Mouse (Mus musculus): Measurements from ENCODE around the gene Crat. TPM values are rescaled to one million over a fixed set of nuclear protein-coding genes. Genes with fewer than 3 reads are reported as not detected.
"Not testable (repeated sequence)": the region's sequence is repeated elsewhere in the genome, so short reads cannot be mapped to it uniquely, and the experiment has no call there.

Crat gene
- polyA plus RNA-seq, 1 experiment from 2014 or later = 26.1 TPM

DNA sequence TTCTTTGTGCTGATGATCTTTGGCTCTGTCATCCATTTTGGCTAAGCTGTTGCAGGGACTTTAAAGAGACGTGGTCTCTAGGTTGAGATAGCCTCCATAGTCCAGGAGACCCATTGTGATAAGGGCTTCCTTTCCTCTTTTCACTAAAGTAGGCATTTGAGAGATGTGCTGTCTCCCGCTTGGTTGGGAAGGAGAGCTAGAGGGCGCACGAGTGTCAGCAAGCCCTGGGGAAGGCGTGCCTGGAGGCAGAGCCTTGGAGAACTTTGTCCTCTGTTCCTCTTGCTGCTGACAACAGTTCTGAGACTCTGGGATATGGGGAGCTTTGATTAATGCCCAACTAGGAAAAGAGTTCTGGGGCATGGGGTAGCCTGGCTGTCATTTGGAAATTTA, 20.5 kb upstream of the Crat start:
- no peak for ATAC-seq (replicated peaks; ENCODE audit: low FRiP score)
- WGBS = 76% methylated on average over 5 of the region's 5 CpGs
- no peaks in the 10 kb centered on the region for H3K27me3 ChIP-seq (replicated peaks; ENCODE audit: control insufficient read depth, insufficient read depth, low read length)
- H3K9me3 ChIP-seq (ENCODE audit: control insufficient read depth, low read length) = no peaks in the 10 kb centered on the region
- H3K4me1 ChIP-seq (replicated peaks; ENCODE audit: control insufficient read depth, insufficient read depth, low read length) = peaks cover 31% of the 10 kb centered on the region
- peaks cover 60% of the 10 kb centered on the region for H3K36me3 ChIP-seq (ENCODE audit: control insufficient read depth, insufficient read depth, low read length)
- H3K27ac ChIP-seq (ENCODE audit: low read depth, low read length) = no peak overlapping the region
- H3K9ac ChIP-seq (ENCODE audit: low read depth, low read length) = no peak overlapping the region
- no peak for DNase-seq (ENCODE audit: low spot score)
- no peak overlapping the region for H3K4me3 ChIP-seq (ENCODE audit: low read depth, low read length)
- H3K4me2 ChIP-seq = no peak overlapping the region

GRCm38 (mm10) chr2:30435326-30436155, 19.9 kb upstream of the Crat start:
- peak; percentile 77 for ATAC-seq (replicated peaks; ENCODE audit: low FRiP score)
- Histone ChIP-seq H3K27ac (ENCODE audit: low read depth, low read length) (peak overlapping the region; percentile 21), H3K36me3 (ENCODE audit: control insufficient read depth, insufficient read depth, low read length) (peaks cover 65% of the 10 kb centered on the region), H3K4me1 (replicated peaks; ENCODE audit: control insufficient read depth, insufficient read depth, low read length) (peaks cover 25% of the 10 kb centered on the region), H3K9ac (ENCODE audit: low read depth, low read length) (no peak overlapping the region), H3K4me3 (ENCODE audit: low read depth, low read length) (no peak overlapping the region), H3K27me3 (replicated peaks; ENCODE audit: control insufficient read depth, insufficient read depth, low read length) (no peaks in the 10 kb centered on the region), H3K9me3 (ENCODE audit: control insufficient read depth, low read length) (no peaks in the 10 kb centered on the region), H3K4me2 (peak overlapping the region; percentile 17; the same call in 1 of the 2 replicates)
- WGBS = 35% methylated on average over 5 of the region's 5 CpGs
- no peak for DNase-seq (ENCODE audit: low spot score)

- Histone ChIP-seq H3K4me3 (ENCODE audit: low read depth, low read length) (no peak overlapping the region), H3K9me3 (ENCODE audit: control insufficient read depth, low read length) (no peaks in the 10 kb centered on the region), H3K27ac (ENCODE audit: low read depth, low read length) (no peak overlapping the region), H3K36me3 (ENCODE audit: control insufficient read depth, insufficient read depth, low read length) (peaks cover 65% of the 10 kb centered on the region), H3K4me1 (replicated peaks; ENCODE audit: control insufficient read depth, insufficient read depth, low read length) (peaks cover 2% of the 10 kb centered on the region; the same call in 1 of the 2 replicates), H3K27me3 (replicated peaks; ENCODE audit: control insufficient read depth, insufficient read depth, low read length) (no peaks in the 10 kb centered on the region), H3K4me2 (no peak overlapping the region), H3K9ac (ENCODE audit: low read depth, low read length) (no peak overlapping the region)
- ATAC-seq (replicated peaks; ENCODE audit: low FRiP score) (no peak), DNase-seq (ENCODE audit: low spot score) (no peak)
These were observed 13.5 kb upstream of the Crat start for GRCm38 (mm10) chr2:30429156-30429555.

GRCm38 (mm10) chr2:30421432-30421831, 5.8 kb upstream of the Crat start:
- ATAC-seq (replicated peaks; ENCODE audit: low FRiP score) (no peak), DNase-seq (ENCODE audit: low spot score) (no peak)
- Histone ChIP-seq H3K36me3 (ENCODE audit: control insufficient read depth, insufficient read depth, low read length) (peaks cover 3% of the 10 kb centered on the region; the same call in 1 of the 2 replicates), H3K9ac (ENCODE audit: low read depth, low read length) (no peak overlapping the region), H3K27me3 (replicated peaks; ENCODE audit: control insufficient read depth, insufficient read depth, low read length) (no peaks in the 10 kb centered on the region), H3K27ac (ENCODE audit: low read depth, low read length) (no peak overlapping the region), H3K4me2 (no peak overlapping the region), H3K4me1 (replicated peaks; ENCODE audit: control insufficient read depth, insufficient read depth, low read length) (peaks cover 31% of the 10 kb centered on the region), H3K9me3 (ENCODE audit: control insufficient read depth, low read length) (no peaks in the 10 kb centered on the region), H3K4me3 (ENCODE audit: low read depth, low read length) (no peak overlapping the region)
- 86% methylated on average over 4 of the region's 4 CpGs for WGBS

DNA sequence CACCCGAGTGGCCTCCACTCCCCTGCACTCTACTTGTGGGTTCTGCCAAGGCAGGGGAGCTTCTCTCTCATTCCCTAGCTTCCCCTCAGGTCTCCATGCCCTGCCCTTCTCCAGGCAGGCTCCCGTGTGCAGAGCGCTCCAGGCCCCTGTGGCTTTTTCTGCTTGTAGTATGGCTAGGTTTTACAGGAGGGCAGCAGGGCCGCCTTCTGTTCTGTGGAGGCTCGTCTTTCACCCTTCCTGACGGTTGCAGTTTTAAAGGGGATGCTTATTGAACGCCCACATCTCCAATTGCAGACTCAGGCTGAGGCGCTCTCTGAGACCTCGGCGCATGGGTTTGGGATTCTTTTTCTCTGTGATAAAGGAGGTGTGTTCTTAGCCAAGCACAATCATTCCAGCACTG, 3.5 kb upstream of the Crat start:
- WGBS = 39% methylated on average over 10 of the region's 10 CpGs
- Histone ChIP-seq H3K4me2 (peak overlapping the region; percentile 98), H3K9me3 (ENCODE audit: control insufficient read depth, low read length) (no peaks in the 10 kb centered on the region), H3K4me1 (replicated peaks; ENCODE audit: control insufficient read depth, insufficient read depth, low read length) (peaks cover 36% of the 10 kb centered on the region), H3K9ac (ENCODE audit: low read depth, low read length) (peak overlapping the region; percentile 65), H3K27me3 (replicated peaks; ENCODE audit: control insufficient read depth, insufficient read depth, low read length) (no peaks in the 10 kb centered on the region), H3K36me3 (ENCODE audit: control insufficient read depth, insufficient read depth, low read length) (0 out of 2 replicates have a peak, but pooled peaks cover 3% of the 10 kb centered on the region), H3K27ac (ENCODE audit: low read depth, low read length) (peak overlapping the region; percentile 94), H3K4me3 (ENCODE audit: low read depth, low read length) (peak overlapping the region; percentile 96)
- DNase-seq (ENCODE audit: low spot score) (no peak), ATAC-seq (replicated peaks; ENCODE audit: low FRiP score) (no peak)

DNA sequence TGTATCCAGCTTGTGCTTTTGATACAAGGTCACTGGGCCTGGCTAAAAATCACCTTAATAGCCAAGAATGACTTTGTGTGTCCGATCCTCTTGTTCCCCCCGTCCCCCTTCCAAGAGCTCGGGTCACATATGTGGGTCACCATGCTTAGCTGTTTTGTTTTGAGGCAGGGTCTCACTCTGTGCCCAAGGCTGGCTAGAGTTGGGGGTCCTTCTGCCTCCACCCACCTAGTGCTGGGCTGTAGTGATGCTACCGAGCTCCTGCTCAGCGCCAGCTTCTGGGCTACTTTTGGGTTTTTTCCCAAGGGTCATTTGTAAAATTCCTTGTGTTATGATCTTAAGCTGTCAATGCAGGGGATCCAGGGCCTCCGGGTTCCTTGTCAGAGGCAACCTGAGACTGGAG, 2.6 kb upstream of the Crat start:
- peak overlapping the region; percentile 94 for H3K27ac ChIP-seq (ENCODE audit: low read depth, low read length)
- ATAC-seq (replicated peaks; ENCODE audit: low FRiP score) (no peak), DNase-seq (ENCODE audit: low spot score) (no peak)
- H3K27me3 ChIP-seq (replicated peaks; ENCODE audit: control insufficient read depth, insufficient read depth, low read length) = no peaks in the 10 kb centered on the region
- H3K4me1 ChIP-seq (replicated peaks; ENCODE audit: control insufficient read depth, insufficient read depth, low read length) = peaks cover 36% of the 10 kb centered on the region
- H3K9ac ChIP-seq (ENCODE audit: low read depth, low read length) = peak overlapping the region; percentile 65
- H3K4me3 ChIP-seq (ENCODE audit: low read depth, low read length) = peak overlapping the region; percentile 96
- peak overlapping the region; percentile 98 for H3K4me2 ChIP-seq
- WGBS = 69% methylated on average over 6 of the region's 6 CpGs
- 0 out of 2 replicates have a peak, but pooled peaks cover 3% of the 10 kb centered on the region for H3K36me3 ChIP-seq (ENCODE audit: control insufficient read depth, insufficient read depth, low read length)
- H3K9me3 ChIP-seq (ENCODE audit: control insufficient read depth, low read length) = no peaks in the 10 kb centered on the region

- DNase-seq (ENCODE audit: low spot score) = no peak
- H3K4me1 ChIP-seq (replicated peaks; ENCODE audit: control insufficient read depth, insufficient read depth, low read length) = peaks cover 36% of the 10 kb centered on the region
- WGBS = 52% methylated on average over 5 of the region's 5 CpGs
These were observed 2.1 kb upstream of the Crat start for GRCm38 (mm10) chr2:30417595-30418165.

DNA sequence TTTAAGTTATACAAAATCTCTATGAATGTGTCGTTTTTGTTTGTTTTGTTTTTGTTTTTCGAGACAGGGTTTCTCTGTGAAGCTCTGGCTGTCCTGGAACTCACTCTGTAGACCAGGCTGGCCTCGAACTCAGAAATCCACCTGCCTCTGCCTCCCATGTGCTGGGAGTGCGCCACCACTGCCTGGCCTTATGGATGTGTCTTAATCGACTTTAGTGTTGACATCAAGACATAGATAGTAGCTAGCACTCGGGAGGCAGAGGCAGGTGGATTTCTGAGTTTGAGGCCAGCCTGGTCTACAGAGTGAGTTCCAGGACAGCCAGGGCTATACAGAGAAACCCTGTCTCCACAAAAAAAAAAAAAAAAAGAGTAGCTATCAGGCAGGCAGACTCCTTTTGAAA, 1.5 kb upstream of the Crat start:
- Histone ChIP-seq H3K4me1 (replicated peaks; ENCODE audit: control insufficient read depth, insufficient read depth, low read length) (peaks cover 36% of the 10 kb centered on the region), H3K9ac (ENCODE audit: low read depth, low read length) (peak overlapping the region; percentile 68), H3K4me2 (peak overlapping the region; percentile 98), H3K4me3 (ENCODE audit: low read depth, low read length) (peak overlapping the region; percentile 96), H3K27ac (ENCODE audit: low read depth, low read length) (peak overlapping the region; percentile 94)
- H3K27me3 ChIP-seq (replicated peaks; ENCODE audit: control insufficient read depth, insufficient read depth, low read length); H3K36me3 ChIP-seq (ENCODE audit: control insufficient read depth, insufficient read depth, low read length); H3K9me3 ChIP-seq (ENCODE audit: control insufficient read depth, low read length); DNase-seq (ENCODE audit: low spot score); ATAC-seq (replicated peaks; ENCODE audit: low FRiP score): not testable (repeated sequence)
- WGBS = 51% methylated on average over 6 of the region's 6 CpGs

More at GRCm38 (mm10) chr2:30417595-30418165, 2.1 kb upstream of the Crat start:
- Histone ChIP-seq H3K27ac (ENCODE audit: low read depth, low read length) (peak overlapping the region; percentile 94), H3K4me3 (ENCODE audit: low read depth, low read length) (peak overlapping the region; percentile 96), H3K36me3 (ENCODE audit: control insufficient read depth, insufficient read depth, low read length) (peaks cover 4% of the 10 kb centered on the region; the same call in 1 of the 2 replicates), H3K9ac (ENCODE audit: low read depth, low read length) (peak overlapping the region; percentile 68), H3K9me3 (ENCODE audit: control insufficient read depth, low read length) (no peaks in the 10 kb centered on the region), H3K27me3 (replicated peaks; ENCODE audit: control insufficient read depth, insufficient read depth, low read length) (no peaks in the 10 kb centered on the region), H3K4me2 (peak overlapping the region; percentile 98)
- ATAC-seq (replicated peaks; ENCODE audit: low FRiP score) = peak; percentile 75

All from liver, embryonic 11.5 days (tissue).